Mouse (Mus musculus) hindbrain, postnatal 0 days (tissue): ENCODE data around the gene Fbxo47. TPM values are rescaled to one million over a fixed set of nuclear protein-coding genes. Genes with fewer than 3 reads are reported as not detected.
A peak's percentile ranks its signal among the peaks of the same experiment; 100 is the strongest.

Experiments used
- ATAC-seq: fragments of 200-750 bp; cut with Nextera tagmentation; 2 replicates; pipeline ENCODE4 v1.8.0; 2017; ENCODE audit warnings: mild to moderate bottlenecking, moderate TSS enrichment, moderate library complexity
- DNase-seq: peaks from one replicate; pipeline ENCODE4 v3.0.0-alpha.2; 2015; ENCODE audit warnings: low spot score
- H3K27ac ChIP-seq: fragments of 300-500 bp; sonication (generic); 2 replicates; pipeline ENCODE4 v1.5.1; 2014; ENCODE audit warnings: mild to moderate bottlenecking
- H3K27me3 ChIP-seq: fragments of 300-500 bp; sonication (generic); 2 replicates; pipeline ENCODE4 v1.6.1; 2014; ENCODE audit warnings: low read length, mixed read lengths; ENCODE audit not compliant: insufficient read depth
- H3K36me3 ChIP-seq: fragments of 300-500 bp; sonication (generic); 2 replicates; pipeline ENCODE4 v1.6.1; 2014; ENCODE audit warnings: low read length, mixed read lengths; ENCODE audit not compliant: insufficient read depth
- H3K4me1 ChIP-seq: fragments of 300-500 bp; sonication (generic); 2 replicates; pipeline ENCODE4 v1.6.1; 2014; ENCODE audit warnings: antibody characterized with exemption, low read length, mixed read lengths; ENCODE audit not compliant: insufficient read depth
- H3K4me2 ChIP-seq: fragments of 300-500 bp; sonication (generic); 2 replicates; pipeline ENCODE4 v1.6.1; 2014; ENCODE audit warnings: low read depth, mild to moderate bottlenecking, low read length, moderate library complexity, mixed read lengths
- H3K4me3 ChIP-seq: fragments of 300-500 bp; sonication (generic); 2 replicates; pipeline ENCODE4 v1.5.1; 2014; ENCODE audit warnings: low read length
- H3K9ac ChIP-seq: fragments of 300-500 bp; sonication (generic); replicated peaks from 2 replicates; pipeline ENCODE4 v1.6.1; 2014; ENCODE audit warnings: mild to moderate bottlenecking, low read length, moderate library complexity, mixed read lengths
- H3K9me3 ChIP-seq: fragments of 300-500 bp; sonication (generic); 2 replicates; pipeline ENCODE4 v1.6.1; 2016; ENCODE audit warnings: low read length, mixed read lengths
- CTCF ChIP-seq: IDR thresholded peaks from 2 replicates; pipeline ENCODE4 v1.5.1; 2016; ENCODE audit warnings: antibody characterized with exemption, control low read depth, low read depth
- WGBS: fragments of 180-500 bp; shearing (Covaris S2); extraction: QIAGEN DNeasy Blood & Tissue Kit; methylation state at CpG from one replicate; pipeline ENCODE4 v1.1.7; 2014; 5-methylcytosine and 5-hydroxymethylcytosine counted together
- polyA plus RNA-seq: library from polyadenylated mRNA; unstranded; fragments of >200 nt; fragmentation: Nextera tagmentation; extraction: Ambion mirVana; gene quantifications from 2 replicates; pipeline ENCODE4 v1.2.1, GENCODE M21; 2015
- total RNA-seq: library from RNA; depleted of rRNA; stranded (reverse); fragments of >200 nt; gene quantifications from 2 replicates; pipeline ENCODE4 v1.2.3, GENCODE M21; 2014

Fbxo47 gene
- total and polyA plus RNA-seq, 2 experiments from 2014 or later = 0.36 to 0.47 TPM

- no peaks in the 10 kb centered on the region for H3K9me3 ChIP-seq
- DNase-seq (no peak), ATAC-seq (no peak)
- no peak for TF ChIP-seq CTCF
- peaks cover 14% of the 10 kb centered on the region; the same call in 1 of the 2 replicates for H3K36me3 ChIP-seq
- 63% methylated on average over 9 of the region's 9 CpGs for WGBS
- H3K4me3 ChIP-seq = no peak overlapping the region
- H3K9ac ChIP-seq = no peak overlapping the region
- peaks cover 29% of the 10 kb centered on the region for H3K4me1 ChIP-seq
- no peak overlapping the region for H3K4me2 ChIP-seq
- no peak overlapping the region for H3K27ac ChIP-seq
- no peaks in the 10 kb centered on the region for H3K27me3 ChIP-seq
Observed at GRCm38 (mm10) chr11:97816916-97817315, 67.0 kb downstream of the Fbxo47 start.

DNA sequence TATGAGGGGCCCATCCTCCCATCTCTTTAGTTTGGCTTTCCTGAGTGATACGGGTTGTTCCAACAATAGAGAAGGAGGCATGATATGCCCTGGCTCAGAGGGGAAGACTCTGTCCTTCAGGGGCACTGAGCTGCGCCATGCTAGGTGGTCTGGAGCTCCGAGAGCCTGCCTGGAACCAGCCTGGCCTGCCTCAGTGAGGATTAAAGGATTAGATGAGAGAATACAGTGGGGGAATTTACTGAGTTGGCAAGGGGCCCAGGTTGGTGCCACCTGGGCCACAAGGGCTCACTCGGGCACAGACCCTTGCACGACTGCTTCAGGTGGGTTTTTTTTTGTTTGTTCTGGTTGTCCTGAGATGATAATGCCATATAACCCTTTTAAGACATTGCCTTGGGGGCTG, 67.8 kb downstream of the Fbxo47 start:
- Histone ChIP-seq H3K9ac (no peak overlapping the region), H3K27ac (no peak overlapping the region), H3K36me3 (peaks cover 14% of the 10 kb centered on the region; the same call in 1 of the 2 replicates), H3K9me3 (no peaks in the 10 kb centered on the region), H3K4me1 (peaks cover 35% of the 10 kb centered on the region), H3K4me3 (no peak overlapping the region), H3K4me2 (no peak overlapping the region), H3K27me3 (no peaks in the 10 kb centered on the region)
- no peak for TF ChIP-seq CTCF
- WGBS = 60% methylated on average over 5 of the region's 5 CpGs
- DNase-seq (no peak), ATAC-seq (no peak)

DNA sequence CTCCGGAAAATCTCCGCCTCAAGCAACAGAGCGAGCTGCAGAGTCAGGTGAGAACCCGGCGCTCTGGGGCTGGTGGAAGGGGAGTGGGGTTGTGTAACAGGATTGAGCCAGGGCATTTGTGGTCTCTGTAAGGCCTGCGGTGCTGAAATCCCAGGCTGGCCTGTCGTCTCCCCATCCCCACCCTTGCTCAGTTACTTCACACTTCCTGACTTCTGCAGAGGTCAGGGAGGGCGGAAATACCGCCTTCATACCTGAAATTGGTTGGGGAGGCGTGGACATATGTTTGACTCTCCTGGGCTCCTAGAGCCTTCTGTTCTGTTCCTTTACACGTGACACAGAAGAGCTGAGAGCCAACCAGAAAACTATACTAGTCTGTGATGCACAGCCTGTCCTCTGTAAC, 68.2 kb downstream of the Fbxo47 start:
- H3K4me1 ChIP-seq = peaks cover 35% of the 10 kb centered on the region

DNA sequence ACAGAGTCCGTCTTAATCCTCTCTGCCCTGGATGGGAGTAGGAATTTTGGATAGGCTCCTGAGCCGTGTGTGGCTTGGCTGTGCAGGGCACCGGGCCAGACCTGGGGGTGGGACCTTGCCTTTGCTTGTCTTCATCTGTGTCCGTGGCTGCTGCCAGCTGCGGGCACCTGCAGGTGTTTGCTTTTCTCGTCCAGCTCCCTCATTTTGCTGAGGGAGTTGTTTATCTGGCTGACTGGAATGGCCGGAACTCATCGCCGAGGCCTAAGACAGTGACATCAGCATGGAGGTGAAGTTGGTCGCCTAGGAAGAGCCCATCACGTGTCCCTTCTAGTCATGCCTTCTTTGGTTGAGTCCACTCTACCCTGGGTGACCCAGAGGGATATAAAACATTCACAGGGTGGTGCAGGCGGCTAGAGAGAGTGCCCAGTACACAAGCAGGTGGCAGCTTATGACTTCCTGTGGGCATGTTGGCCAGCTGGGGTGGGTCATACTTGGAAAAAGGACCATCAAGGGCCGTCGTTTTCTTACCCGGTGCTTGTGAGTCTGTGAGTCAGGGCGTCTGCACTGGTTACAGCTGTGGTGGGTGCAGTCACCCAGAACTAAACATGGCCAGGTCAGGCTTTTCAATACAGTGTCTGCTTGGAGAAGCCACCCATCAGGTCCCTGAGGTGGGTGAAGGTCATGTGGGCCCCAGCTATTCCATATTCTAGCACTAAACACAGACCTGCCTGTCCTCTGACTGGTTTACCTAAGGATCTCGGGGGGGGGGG, 70.0 kb downstream of the Fbxo47 start:
- Histone ChIP-seq H3K4me2 (no peak overlapping the region), H3K4me3 (no peak overlapping the region), H3K27me3 (no peaks in the 10 kb centered on the region), H3K36me3 (peaks cover 20% of the 10 kb centered on the region; the same call in 1 of the 2 replicates), H3K4me1 (peaks cover 44% of the 10 kb centered on the region), H3K27ac (peak overlapping the region; percentile 86), H3K9me3 (no peaks in the 10 kb centered on the region), H3K9ac (0 out of 2 replicates have a peak overlapping the region, but pooled peaks have one; percentile 21)
- WGBS = 61% methylated on average over 17 of the region's 17 CpGs
- DNase-seq (no peak), ATAC-seq (no peak)
- no peak for TF ChIP-seq CTCF

More for the DNA sequence above, 68.2 kb downstream of the Fbxo47 start:
- Histone ChIP-seq H3K36me3 (peaks cover 14% of the 10 kb centered on the region; the same call in 1 of the 2 replicates), H3K4me2 (no peak overlapping the region), H3K9me3 (no peaks in the 10 kb centered on the region), H3K4me3 (no peak overlapping the region), H3K27ac (0 out of 2 replicates have a peak overlapping the region, but pooled peaks have one; percentile 33), H3K27me3 (no peaks in the 10 kb centered on the region), H3K9ac (no peak overlapping the region)
- WGBS = 77% methylated on average over 11 of the region's 11 CpGs
- no peak for DNase-seq
- TF ChIP-seq CTCF = no peak
- no peak for ATAC-seq

- DNase-seq (peak; percentile 28), ATAC-seq (peak; percentile 24)
- peak overlapping the region; percentile 86 for H3K27ac ChIP-seq
- H3K4me3 ChIP-seq = no peak overlapping the region
- H3K9ac ChIP-seq = peak overlapping the region; percentile 21; the same call in 1 of the 2 replicates
- no peaks in the 10 kb centered on the region for H3K27me3 ChIP-seq
- no peak for TF ChIP-seq CTCF
- peaks cover 48% of the 10 kb centered on the region for H3K4me1 ChIP-seq
- H3K36me3 ChIP-seq = peaks cover 22% of the 10 kb centered on the region; the same call in 1 of the 2 replicates
- peak overlapping the region; percentile 39 for H3K4me2 ChIP-seq
- H3K9me3 ChIP-seq = no peaks in the 10 kb centered on the region
- 22% methylated on average over 7 of the region's 7 CpGs for WGBS
Observed at GRCm38 (mm10) chr11:97813085-97813484, 70.9 kb downstream of the Fbxo47 start.

DNA sequence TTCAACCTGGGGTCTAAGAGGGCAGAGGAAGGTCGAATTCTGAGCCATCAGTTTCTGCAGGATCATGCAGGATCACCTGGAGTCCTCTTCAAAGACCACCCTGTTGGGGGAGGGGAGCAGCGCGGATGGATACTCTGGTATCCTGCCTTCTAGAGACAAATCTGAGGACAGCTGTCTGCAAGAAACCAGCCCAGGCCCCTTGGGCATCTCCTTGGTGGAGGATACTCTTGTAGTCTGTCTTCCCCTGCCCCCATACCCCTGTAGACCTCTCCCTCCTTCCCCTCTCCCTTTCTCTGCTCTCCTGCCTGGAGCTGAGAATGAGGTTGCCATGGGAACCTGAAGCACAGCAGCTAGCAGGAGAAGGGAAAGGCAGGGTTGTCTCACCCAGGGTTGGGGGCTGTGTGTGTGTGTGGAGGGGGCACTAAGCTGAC, 71.4 kb downstream of the Fbxo47 start:
- 16% methylated on average over 3 of the region's 3 CpGs for WGBS
- DNase-seq (peak; percentile 86), ATAC-seq (peak; percentile 90)
- Histone ChIP-seq H3K4me1 (peaks cover 48% of the 10 kb centered on the region), H3K27ac (peak overlapping the region; percentile 86), H3K4me2 (peak overlapping the region; percentile 39), H3K9me3 (no peaks in the 10 kb centered on the region), H3K4me3 (no peak overlapping the region), H3K36me3 (peaks cover 22% of the 10 kb centered on the region; the same call in 1 of the 2 replicates), H3K27me3 (no peaks in the 10 kb centered on the region), H3K9ac (0 out of 2 replicates have a peak overlapping the region, but pooled peaks have one; percentile 34)
- TF ChIP-seq CTCF = no peak
